Mouse (Mus musculus): ENCODE measurements around the gene Cwc22. TPM values are rescaled to one million over a fixed set of nuclear protein-coding genes. Genes with fewer than 3 reads are reported as not detected.

The Cwc22 gene
- 10 to 100 TPM; 11.1 to 11.9 TPM for total RNA-seq (2021)
- long read RNA-seq, experiment 1, partial matches to known transcripts: 4 of 8 reads
- long read RNA-seq, experiment 1, other reads (novel, unspliced or antisense): 1 of 8 reads
- long read RNA-seq, experiment 2, partial matches to known transcripts: 3 of 4 reads
- long read RNA-seq, experiment 2, other reads (novel, unspliced or antisense): 1 of 4 reads

DNA sequence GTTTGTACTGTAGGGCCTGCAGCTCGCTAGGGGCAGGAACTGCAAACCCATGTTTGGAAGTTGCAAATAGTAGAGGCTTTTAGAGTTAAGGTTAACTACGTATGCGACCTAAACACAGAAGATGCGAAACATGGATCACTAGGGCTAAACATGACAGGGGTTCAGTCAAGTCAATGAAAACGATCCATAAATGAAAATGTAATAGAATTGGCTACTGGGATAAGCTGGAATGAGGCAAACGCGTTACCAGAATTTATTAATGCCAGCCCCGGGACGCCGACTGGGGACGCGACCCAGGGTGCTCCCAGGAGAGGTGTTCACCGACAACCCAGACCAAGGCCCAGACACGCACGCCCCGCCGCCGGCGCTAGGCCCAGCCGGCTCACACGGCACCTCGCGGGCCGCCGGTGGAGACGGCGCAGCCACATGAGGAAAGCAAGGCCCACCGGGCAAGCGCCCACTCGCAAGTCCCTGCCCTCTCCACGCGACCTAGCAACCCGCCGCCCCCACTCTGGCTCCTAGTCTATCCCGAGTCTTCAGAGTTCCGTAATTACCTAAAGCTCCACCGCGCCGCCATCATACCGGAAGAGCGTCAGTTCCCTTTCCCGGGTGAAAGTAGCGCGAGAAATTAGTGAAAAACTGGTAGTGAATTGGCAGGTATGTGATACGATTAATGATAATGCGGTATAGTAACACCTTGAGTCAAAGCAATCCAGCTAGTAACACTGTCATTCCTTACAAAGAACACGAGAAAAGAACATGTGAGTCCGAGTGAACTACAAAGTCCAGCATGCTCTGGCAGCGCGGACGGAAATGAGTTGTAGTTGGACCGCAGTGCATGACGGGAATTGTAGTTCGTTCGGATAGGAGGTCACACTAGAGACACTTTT is at the start of gene Cwc22:
Cwc22 (minus strand) TSS at position 780 of the 890 bp plus-strand sequence.
- DNase-seq: peak; percentile 91 to 97

- no peak for DNase-seq
These were observed 47.7 kb upstream of the Cwc22 start for GRCm38 (mm10) chr2:77993727-77994401.

DNA sequence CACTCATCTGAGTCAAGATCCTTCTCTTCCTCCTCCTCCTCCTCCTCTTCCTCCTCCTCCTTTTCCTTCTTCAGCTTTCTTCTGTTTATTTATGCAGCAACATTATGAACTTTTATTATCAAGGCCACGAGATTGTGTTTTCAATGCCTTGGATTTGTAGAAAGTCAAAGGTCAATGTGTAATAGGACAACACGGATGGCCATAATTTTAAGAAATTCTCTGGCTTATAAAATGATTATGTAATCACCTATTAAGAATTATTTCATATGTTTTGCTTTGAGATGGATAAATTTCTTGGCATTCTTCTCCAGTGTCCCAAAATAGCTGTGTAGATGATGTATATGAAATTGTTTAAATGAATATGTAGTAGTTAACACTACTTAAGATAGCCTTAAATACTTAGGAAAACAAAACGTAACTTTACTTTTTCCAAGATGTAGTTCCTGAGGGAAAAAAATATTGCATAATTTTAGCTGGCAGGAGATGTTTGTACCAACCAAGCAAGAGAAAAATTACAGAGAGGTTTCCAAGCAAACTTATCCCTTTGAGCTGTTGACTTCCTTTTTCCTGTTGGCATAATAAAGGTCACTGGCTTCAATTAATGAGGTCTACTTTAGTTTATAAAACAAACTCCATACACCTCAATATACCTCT is 46.9 kb upstream of the Cwc22 start:
- no peak for DNase-seq

- DNase-seq: no peak
These were observed 44.6 kb upstream of the Cwc22 start for GRCm38 (mm10) chr2:77990820-77991219.

DNA sequence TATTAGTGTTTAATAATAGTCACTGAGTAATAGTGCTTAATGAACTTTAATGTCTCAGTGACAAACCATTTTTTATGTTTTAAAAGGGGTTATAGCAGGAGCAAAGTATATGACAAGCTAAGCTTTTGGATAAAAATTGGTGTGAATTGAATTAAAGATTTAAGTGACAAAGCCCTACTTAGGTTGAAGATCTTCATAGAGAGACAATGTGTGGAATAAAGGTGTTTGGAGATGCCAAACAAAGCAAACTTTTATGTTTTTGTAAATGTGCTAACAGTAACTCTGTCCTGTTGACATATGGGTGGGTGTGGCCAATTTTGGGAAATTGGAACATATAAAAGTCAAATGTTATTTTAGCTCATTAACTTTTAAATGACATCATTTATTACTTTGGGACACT is 43.9 kb upstream of the Cwc22 start:
- no peak for DNase-seq

DNA sequence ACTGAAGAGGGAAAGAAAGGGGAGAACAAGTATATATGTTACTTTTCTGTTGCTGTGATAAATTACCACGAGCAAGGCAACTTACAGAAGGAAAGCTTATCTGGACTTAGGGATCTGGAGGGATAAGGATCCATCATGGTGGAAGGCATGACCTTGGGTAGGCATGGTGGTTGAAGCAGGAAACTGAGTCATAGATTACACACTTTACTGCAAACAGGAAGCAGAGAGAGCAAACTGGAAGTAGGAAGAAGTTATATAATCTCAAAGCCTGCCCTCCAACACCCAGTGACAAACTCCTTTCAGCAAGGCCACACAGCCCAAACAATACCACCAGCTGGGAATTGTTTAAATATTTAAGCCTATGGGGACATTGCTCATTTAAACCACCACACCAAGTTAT is 43.2 kb upstream of the Cwc22 start:
- no peak for DNase-seq

DNA sequence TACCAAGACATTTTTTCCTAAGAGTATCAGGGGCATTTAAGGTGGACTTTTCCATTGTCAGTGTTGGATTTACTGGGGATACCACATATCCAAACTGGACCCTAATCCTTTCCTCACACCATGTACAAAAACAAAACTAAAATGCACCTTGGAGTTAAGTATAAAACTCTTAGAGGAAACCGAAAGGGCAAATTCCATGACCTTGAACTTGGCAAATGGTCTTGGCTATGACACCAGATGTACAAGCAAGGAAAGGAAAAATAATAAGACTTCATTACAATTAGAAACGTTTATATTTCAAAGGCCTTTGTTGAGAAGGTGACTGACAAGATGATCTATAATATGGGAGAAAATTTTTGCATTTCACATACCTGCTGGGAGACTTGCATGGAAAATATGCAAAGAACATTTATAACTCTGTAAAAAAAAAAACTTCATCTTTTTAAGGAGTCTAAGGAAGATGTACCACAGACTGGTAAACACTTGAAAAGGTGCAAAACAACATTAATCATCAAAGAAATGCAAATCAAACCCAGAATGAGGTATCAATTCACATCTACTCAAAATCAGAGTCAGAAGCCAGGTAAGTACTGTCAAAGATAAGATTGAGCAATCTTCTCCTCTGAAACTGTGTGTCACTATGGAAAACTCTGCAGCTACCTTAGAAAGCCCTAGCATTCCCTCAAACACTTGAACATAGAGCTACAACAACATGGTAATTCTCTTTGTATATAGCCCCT is 40.0 kb upstream of the Cwc22 start:
- DNase-seq: no peak

- no peak for DNase-seq
These were observed 38.0 kb upstream of the Cwc22 start for GRCm38 (mm10) chr2:77984209-77984608.

DNA sequence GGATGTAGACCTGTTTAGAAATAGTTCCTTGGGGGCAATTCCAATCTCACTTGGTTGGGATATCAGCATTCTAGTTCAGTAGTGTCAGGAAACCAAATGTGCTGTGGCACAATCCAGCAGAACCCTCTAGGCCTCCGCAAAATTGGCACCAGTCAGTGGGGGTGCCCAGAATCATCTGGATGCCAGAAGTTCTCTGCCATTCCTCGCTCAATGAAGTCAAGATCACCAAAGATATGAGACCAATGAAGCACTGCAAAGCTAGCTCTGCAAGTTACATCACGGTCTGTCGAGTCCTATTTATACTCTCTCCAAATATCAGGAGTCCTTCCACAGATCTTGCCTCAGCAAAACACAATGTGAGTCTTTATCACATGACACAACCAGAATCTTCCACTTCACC is 35.7 kb upstream of the Cwc22 start:
- no peak for DNase-seq

DNA sequence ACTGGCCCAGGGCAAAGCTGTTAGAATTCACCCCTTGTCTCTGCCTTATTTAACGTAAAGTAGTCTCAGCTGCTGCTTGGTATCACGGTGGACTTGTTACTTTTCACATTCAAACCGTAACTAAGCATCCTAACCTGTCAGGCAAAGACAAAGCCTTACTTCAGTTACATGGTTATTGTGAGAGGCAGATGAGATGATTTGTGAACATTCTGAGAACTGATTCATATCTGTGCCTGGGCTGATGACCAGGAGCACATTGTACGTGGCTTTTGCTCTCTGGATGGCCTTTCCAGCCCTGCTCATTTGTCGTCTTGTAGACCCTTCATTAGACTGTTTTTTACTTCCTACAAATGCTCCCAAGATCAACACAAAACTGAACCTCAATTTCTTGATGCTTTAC is 34.5 kb upstream of the Cwc22 start:
- no peak for DNase-seq

GRCm38 (mm10) chr2:77979519-77979918 is 33.3 kb upstream of the Cwc22 start:
- DNase-seq: no peak

DNA sequence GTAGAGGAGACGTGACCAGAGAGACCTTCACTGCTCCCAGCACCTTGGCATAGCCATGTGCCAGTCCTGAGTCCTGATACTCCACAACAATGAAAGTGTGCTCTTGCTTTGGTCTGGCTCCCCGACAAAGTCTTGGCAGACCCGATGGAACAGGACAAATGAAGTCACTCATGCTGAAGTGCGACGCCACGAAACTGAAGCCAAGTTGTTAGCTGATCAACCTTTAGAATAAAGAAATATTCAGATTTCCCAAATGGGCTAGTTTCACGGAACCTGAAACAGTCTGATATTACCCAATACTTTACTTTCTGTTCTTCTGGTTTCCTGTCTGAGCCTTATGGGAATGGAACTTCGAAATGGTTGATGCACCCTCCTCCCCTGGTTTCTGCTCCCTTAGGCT is 32.9 kb upstream of the Cwc22 start:
- no peak for DNase-seq

DNA sequence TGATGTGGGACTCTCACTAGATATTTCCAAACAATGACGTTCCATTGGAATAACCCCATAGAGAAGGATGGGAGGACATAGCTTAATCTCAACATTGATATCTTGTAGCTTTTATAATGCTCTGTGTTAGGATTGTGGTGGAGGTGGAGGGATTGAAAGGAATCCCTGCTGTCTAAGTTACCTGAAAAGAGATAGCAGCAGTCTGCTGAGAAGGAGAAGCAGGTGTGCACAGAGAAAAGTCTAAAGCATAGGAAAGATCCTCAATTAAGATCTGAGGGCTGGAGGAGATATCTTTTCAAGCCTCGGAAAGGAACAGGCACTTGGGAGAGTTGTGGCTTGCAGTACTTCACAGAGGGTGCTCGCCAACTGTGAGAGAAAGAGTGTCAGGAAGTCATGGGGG is 32.1 kb upstream of the Cwc22 start:
- no peak for DNase-seq

DNA sequence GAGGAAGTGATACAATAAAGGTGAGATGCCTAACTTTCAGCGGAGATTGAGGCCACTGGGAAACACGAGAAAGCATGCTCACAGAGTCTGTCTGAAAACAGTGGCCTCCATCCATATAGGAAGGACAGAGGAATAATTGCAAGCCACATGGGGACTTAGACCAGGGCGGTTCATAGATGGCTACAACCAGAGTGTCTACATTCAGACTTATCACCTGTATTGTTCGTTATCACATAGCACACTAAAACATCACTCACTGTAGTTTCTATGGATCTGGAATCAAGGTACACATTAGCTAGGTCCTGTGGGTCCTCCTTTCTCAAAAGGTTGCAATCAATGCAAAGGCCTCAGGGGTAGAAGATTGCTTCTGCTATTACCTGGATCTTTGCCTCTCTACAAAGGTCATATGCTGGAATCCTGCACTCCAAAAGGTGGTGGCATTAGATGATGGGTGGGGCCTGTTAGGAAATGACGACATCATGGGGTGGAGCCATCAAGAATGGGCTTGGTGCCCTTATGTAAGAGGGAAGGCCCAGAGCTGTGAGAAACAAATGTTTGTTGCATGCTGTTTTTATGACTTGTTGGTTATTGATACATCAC is 30.2 kb upstream of the Cwc22 start:
- DNase-seq: no peak

DNA sequence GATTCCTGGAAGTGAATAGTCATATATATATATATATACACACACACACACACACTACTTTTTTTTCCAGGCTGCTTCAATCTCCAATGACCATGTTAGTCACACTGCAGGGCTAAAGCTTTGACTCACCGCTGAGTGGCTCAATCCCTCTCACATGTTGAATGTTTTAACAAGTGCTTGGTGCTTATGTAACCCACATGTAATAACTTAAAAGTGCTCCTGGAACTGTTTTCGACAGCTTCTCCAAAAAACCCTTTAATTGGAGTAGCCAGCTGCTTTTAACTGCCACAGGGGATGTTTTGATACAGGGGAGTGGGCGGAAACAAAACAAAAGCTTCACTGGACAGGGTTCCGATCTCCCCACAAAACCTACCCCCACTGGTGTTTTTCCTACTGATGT is 29.4 kb upstream of the Cwc22 start:
- no peak for DNase-seq

- DNase-seq: no peak
These were observed 28.8 kb upstream of the Cwc22 start for GRCm38 (mm10) chr2:77974986-77975385.

GRCm38 (mm10) chr2:77974366-77974765 is 28.2 kb upstream of the Cwc22 start:
- no peak for DNase-seq

DNA sequence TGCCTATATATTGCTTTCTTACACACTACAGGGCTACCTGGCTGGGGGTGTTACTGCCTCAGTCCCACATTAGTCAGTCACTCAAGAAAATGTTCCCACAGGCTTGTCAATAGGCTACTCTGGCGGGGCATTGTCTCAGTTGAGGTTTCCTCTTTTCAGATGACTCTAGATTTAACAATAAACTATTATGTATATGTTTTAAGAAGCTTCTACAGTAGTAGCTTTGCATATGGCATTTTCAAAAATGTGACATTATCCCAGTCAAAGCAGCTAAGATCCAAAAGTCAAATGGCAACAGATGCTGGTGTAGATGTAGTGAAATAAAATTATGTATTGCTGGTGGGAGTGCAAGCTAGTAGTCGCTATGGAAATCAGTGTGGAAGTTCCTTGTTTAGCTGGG is 27.1 kb upstream of the Cwc22 start:
- DNase-seq: no peak

DNA sequence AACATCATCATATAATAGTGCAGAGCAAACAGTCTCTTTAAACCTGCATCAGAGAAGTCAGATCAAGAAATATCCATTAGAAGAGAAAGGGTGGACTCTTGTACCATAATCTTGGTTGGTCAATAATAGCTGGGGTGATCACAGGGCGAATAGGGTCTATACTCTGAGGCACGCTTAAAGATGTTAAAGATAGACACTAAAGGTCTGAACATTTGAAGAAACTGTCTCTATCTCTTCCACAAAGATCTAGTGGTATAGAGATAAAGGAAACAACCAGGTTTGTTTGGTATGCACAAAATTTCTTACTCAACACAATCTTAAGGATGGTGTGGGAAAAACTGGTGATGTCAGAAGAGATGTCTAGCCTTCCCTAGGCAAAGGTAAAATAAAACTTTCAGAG is 26.4 kb upstream of the Cwc22 start:
- no peak for DNase-seq

DNA sequence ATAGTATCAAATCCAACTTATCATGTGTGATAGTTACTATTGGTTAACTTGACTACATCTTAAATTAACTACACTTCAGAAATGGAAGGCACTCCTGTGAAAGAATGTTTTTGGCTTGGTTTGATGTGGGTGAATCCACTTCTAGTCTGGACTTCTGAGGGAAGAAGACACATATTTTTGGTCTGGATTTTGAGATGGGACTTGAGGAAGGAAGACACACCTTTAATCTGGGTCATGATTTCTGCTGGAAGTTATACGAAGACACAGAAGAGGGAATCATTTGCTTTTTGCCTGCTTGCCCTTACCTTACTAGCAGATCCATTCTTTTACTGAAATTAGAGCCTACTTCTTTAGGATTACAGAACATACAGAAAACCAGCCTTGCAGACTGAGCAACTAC is 25.7 kb upstream of the Cwc22 start:
- no peak for DNase-seq

DNA sequence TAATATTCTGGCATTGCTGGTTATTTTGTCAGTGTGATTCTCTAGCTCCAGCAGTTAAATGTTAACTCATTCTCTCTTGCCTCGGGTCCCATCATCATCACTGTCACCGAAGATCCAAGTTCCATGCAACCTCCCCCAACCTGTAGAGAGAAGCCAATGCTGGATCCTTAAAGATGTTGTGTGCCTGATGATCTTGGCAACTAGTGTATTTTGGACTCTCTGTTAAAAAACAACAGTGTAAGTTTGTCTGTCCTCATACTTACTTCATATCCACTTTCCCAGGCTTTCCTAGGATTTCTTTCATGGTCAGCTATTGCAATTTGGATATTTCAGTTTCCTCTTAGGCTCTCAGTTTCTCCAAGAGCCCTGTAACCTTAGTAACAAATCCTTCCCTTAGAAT is 25.2 kb upstream of the Cwc22 start:
- no peak for DNase-seq

GRCm38 (mm10) chr2:77970556-77970955 is 24.4 kb upstream of the Cwc22 start:
- no peak for DNase-seq
